Mouse (Mus musculus) adrenal gland, postnatal 25 days (tissue): ENCODE data around the gene Mef2c. TPM values are rescaled to one million over a fixed set of nuclear protein-coding genes. Genes with fewer than 3 reads are reported as not detected.
A peak's percentile ranks its signal among the peaks of the same experiment; 100 is the strongest.

Experiments used
- DNase-seq: peaks from one replicate; pipeline ENCODE4 v3.0.0; 2021; ENCODE audit warnings: mixed read lengths
- total RNA-seq: library from RNA; stranded (reverse); gene quantifications from 2 replicates; pipeline ENCODE4 v1.2.3, GENCODE M21; 2021

The Mef2c gene
- total RNA-seq, 1 experiment from 2014 or later: 58.2 TPM

DNA sequence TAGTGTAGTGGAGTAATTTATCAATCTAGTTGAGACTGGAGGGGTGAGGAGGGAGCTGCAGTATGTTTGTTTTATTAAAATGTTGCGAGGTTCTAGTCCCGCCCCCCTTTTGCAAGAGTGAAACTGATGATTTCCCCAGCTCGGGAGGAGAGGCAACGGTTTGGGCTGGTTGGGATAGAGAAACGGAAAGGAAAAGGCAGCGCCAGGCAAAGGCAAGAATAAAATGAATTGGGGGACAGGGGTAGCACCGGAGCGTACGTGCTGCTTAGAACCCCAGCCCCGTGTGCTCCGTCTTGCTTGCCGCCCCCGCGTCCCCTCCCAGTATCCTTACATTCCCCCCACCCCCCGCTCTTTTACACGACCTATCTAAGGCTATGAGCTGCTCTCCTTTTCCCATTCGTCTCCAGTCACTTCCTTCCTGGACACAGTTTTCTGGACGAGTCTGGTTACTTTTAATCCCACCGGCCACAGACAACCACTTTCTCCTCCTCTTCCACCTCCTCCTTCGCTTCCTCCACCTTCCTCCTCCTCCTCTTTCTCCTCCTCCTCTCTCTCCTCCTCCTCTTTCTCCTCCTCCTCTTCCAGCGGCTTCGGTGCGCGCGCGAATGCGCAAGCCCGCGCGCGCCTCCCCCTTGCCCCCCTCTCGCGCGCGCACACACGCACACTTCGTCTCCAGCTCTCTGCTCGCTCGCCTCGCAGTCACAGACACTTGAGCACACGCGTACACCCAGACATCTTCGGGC is 20.5 kb downstream of the Mef2c start:
- DNase-seq: peak; percentile 84

DNA sequence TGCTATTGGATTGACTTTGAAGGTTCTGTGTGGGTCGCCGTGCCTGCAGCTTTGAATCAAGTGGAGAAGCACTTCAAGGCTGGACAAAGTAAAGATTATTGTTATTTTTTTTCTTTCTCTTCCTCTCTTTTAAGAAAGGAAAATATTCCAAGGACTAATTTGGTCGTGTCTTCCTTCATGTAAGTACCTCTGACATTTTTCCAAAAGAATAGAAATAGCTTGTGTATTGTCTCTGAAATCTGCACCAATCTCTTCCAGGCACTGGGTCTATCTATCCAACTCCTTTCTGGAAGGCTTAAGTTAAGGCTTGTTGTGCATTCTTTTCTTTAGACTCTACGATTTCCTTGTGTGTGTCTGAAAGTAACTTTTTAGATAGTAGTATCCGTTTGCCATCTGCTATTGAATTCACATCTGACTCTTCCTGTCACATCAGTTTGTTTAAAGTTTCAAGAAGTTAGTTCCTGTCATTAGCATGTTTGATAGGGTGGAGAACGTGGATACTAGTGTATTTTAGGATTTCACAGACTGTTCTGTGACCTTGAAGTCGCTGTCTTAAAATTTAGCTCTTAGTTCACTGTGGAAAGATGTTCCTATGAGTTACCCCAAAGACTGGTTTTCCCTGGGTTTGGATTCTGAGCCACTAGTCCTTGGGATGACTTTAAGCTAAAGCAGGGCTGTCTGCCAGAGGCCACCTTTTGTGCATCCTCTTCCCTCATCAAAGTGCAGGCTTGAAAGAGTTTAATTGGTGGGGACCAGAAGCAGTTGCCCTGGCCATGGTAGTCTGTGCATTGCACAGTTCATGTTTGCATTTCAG is 21.3 kb downstream of the Mef2c start:
- no peak for DNase-seq

DNA sequence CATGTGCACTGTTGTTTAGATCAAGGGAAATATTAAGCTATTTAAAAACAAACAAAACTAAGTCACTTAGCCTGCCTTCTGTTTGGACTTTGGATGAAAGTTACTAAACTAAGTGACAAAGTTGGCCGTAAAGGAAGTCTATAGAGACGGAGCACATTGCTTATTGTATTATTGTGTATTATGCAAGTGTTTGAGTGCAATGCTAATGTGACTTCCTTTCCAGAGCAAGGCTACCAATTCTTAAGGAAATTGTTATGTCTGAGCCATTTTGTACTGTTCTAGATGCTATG is 21.8 kb downstream of the Mef2c start:
- DNase-seq: no peak

DNA sequence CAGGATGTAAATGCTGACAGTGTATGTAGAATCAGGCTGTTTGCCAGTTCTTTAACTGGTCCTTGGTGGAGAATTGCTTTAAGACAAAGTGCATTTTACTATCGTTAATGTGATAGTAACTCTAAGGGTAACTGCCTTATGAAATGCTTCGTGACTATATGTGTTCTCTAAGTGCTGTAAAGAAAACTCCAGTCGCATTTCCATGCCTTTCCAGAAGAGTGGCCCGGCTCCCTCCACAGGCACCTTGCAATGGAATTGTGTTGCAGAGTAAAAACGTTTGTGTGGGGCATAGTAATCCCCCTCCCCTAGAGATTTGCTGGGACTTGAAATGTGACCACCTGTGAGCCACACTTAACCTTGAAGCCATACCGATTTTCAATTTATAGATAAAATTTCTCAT is 22.2 kb downstream of the Mef2c start:
- no peak for DNase-seq

DNA sequence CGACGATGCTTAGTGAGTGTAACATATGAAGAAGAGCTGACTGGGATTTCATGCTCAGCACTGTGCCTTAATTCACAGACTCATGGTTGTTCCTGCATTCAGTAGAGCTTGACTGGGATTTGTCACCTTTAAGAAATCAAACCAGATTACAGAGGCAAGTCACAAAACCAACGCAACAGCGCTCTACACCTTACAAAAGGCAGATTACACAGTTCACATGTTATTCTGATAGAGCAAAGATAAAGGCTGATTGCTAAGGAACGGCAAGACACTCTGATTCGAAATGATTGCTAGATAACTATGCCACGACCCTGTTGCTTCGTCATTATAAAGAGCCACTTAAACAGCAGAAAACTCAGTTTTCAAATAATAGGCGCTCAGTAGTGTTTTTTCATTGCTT is 24.1 kb downstream of the Mef2c start:
- DNase-seq: no peak

DNA sequence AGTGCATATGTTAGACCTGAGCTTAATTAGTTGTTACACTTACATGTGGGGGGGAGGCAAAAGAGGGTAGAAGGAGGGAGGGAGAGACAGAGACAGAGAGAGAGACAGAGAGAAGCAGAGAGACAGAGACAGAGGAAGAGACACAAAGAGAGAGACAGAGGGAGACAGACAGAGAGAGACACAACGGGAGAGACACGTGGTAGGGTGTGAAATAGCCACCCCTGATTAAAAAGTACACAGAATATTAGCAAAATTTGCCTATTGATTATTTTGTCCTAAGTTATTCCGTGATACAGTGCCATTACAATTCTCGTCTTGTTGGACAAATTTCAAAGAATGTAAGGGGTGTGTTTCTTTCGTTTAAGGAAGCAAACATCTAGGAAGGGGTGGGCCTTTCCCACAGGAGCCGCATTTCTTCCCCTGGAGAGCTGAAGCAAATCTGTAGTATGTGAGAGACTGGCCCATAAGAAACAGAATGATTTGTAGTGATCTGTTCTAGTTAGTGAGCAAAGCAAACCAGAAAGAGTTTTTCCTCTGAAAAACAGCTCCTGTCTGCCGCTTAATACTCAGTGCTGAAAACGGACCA is 26.0 kb downstream of the Mef2c start:
- no peak for DNase-seq

DNA sequence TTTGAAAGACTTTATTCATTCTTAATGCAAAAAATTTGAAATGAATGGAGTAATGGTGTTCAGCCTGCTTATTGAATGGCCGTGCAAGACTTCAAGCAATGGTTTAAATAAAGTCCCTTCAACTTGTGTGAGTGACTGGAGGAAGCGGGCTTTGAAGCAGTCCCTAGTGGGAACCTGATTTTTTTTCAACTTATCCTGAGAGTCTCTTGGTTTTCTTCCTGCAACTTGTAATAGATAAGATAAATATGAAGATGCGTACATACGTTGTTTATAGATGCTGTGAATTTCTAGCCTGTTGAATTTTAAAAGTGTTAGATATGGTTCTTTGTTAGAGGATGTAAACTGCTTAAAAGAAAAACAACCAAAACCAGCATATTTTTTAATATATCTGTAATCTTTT is 27.1 kb downstream of the Mef2c start:
- no peak for DNase-seq

DNA sequence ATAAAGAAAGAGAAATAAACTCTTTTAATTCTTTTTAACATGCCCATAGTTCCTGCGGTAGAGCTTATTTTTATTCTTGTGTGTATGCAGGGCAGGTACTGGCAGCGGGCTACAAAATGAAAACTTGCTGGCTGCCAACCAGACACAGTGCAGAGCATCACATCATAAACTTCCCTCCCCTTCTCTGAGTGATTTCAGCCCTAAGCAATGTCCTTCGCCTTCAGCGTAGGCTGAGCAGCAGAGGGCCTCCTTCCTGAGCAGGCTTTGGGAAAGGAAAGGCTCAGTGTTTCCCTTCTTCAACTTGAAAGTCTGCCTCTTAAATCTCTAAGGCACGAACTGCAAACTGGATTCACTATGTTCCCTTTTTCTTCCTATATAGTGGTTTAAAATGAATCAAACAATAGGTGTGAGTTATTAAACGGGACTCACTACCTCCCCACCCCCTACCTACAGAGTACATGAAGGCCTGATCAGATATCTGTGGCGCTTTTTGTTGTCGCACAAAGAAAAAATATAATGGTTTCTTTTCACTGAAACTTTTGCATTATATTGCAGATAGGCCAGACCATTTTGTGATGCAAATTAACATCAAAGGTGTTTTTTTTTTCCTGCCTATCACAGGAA is 28.2 kb downstream of the Mef2c start:
- peak; percentile 51 for DNase-seq

DNA sequence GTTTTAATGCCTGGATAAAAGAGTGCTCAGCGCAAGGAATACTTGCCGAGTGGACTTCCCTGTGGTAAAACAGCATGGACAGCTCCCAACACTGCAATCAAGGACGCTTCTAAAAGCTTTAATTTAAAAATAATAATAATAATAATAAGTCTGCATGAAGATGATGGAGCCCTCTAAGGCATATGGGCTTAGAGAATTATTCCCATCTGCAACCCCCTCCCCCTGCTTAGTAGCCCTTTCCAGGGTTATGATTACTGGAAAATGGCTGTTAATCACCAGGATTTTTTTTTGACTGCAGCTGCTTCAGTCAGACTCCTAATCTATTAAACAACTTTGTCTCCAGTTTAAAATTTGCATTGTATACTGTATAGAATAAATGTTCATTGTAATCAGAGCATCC is 32.5 kb downstream of the Mef2c start:
- DNase-seq: no peak

DNA sequence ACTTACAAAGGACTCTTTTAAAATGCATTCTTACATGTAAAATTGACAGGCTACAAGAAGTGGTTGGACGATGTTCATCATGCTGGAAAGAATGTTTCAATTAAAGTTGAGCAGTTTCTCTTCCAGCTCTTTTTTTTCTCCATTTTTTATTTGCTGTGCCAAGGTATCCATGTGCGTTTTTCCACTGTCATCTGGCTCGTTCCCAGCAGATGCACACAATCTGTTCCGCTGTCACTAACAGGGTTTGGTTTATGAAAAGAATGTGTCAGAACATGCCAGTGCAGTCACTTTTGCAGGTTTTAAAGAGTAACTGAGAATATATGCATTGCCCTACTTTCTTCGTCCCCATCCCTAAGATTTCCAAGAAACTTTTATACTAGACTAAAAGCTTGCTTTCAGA is 33.3 kb downstream of the Mef2c start:
- DNase-seq: no peak

DNA sequence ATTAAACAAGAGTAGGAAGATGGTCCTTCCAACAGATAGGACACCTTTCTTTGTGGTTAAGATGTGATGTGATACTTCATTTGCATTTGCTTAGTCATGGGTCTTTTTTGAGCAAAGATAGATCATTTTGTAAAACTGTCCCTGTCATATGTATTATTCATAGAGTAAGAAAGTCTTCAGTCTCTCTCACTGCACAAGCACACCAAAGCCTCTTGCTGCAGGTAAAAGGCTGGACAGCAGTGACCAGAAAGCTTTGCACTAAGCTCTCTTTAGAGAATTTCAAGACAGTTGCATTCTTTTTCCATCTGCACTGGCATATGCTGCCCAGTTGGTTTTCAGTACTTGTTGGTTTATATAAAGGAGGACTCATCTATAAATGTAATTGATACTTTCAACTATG is 36.1 kb downstream of the Mef2c start:
- no peak for DNase-seq

DNA sequence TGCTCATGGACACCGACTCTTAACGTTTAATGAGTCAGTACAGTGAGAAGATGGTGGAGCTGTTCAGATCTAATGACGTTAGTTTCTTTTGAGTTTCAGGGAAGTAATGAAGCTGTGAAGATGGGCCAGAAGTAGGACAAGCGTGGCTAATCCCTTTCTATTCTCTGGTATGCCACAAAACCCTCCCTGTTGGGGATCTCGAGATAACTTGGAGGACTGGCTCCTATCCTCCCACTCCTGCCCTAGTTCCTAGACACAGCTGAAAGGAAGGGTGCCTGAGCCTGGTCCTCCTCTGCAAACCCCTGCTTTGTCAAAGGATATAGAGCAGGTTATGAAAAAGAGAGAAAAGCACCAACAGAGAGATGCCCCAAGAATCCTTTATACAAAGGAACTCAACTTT is 38.8 kb downstream of the Mef2c start:
- DNase-seq: no peak

DNA sequence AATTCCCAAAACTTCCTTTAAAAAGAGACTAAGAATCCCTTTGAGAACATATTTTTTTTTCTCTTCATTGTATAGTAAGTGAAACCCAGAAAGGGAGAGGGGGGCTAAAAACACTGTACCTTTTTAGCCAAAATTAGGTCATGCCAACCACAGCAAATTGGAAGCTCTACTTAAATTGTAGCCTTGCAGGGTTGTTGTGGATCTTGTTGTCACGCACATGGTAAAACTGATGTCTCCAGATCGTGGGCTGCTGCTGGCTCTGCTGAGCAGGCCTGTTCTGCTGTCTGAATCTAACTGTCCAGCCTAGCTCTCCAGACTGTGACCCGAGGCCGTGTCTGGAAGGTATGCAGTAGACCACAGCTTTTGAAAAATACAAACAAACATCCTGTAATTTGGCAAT is 40.9 kb downstream of the Mef2c start:
- DNase-seq: no peak

DNA sequence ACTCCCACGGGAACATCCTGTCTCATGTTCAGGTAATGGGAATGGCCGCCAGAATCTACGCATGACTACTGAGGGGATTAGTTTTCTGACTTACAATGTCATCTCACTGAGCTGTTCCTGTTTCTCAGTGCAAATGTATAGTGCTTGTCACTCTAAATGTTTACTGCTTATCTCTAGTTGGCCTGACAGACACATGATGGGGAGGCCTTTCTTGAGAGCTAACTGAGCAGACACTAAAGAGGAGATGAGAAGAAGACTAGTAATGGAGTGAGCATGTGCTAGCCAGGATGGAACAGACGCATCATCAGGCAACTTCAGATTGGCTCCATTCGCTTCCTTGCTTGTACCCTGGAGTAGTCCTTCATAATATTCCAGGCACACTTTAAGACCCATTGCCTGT is 43.0 kb downstream of the Mef2c start:
- no peak for DNase-seq

DNA sequence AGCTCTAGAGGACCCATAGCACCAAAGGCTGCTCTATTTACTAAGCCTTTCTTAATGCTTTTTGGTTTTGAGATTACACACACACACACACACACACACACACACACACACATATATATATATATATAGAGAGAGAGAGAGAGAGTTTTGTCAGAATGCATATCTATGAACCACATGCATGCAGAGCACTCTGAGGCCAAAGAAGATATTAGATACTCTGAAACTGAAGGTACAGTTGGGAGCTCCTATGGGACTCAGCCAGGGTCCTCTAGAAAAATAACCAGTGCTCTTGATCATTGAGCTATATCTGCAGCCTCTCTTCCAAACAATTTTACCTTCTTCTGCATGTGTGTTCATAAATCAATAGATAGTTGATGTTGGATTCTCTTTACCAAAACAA is 47.4 kb downstream of the Mef2c start:
- no peak for DNase-seq

DNA sequence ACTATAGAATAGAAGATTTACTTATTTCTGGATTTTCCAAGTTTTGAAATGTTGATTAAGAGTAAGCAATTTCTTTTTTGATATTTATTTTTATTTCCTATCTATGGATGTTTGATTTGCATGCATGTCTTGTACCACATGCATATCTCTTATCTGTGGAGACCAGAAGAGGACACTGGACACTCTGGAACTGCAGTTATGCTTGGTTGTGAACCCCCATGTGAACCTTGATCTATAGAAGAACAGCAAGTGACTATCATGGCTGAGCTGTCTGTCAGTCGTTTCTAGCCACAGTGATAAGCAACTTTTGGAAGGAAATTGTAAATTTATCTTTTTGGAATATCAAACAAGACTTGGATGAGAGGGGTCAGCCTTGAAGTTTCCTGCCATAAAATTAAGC is 48.2 kb downstream of the Mef2c start:
- no peak for DNase-seq

DNA sequence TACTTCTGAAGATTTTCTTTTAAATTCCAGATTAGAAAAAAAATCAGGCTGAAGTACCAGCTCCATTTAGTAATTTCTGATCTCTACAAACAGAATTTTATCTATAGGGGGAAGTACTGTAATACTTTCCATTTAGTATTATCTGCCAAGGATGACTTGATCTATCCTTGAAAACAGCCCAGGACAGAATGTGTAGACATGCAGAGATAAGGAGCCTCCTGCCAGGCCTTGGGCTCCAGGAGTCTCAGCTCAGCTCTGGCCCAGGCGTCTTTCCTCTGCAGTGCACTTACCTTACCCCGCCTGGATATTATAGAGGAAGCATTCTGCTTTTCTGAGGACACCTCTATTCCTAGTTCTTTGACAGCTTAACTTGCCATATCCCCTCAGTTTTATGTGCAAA is 59.4 kb downstream of the Mef2c start:
- DNase-seq: no peak

DNA sequence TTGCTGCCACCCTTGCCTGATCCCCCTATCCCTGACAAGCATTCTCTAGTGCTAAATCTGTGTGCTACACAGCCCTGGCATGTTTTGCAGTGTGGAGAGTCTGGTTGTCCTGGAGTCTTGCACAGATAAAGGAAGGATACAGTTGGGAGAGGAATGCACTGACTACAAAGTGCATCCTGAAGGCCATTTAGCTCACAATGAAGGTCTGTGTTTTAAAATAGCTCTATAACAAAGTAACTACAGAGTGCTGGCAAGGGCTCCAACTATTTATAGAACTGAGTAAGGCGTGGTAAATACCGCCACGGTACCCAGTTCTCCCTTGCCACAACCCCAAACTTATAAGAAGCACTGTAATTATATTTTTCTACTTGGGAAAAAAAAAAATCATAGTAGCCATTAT is 61.9 kb downstream of the Mef2c start:
- DNase-seq: no peak

DNA sequence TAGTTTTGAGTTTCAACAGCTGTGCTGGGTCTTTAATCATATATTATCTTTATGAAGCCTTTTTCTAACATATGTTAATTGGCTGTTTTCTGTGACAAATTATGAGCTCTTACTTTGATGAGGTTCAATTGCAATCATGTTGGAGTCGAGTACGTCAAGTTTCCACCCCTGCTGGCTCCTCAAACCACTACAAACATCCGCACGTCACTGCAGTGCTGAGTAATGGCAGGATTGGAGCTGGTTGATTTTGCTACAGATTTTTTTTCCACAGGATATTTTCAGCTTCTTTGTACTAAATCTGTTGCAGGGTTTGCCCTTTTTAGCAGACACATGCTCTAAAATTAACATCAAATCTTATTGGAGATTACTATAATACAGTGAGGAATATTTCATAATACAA is 62.3 kb downstream of the Mef2c start:
- DNase-seq: no peak

DNA sequence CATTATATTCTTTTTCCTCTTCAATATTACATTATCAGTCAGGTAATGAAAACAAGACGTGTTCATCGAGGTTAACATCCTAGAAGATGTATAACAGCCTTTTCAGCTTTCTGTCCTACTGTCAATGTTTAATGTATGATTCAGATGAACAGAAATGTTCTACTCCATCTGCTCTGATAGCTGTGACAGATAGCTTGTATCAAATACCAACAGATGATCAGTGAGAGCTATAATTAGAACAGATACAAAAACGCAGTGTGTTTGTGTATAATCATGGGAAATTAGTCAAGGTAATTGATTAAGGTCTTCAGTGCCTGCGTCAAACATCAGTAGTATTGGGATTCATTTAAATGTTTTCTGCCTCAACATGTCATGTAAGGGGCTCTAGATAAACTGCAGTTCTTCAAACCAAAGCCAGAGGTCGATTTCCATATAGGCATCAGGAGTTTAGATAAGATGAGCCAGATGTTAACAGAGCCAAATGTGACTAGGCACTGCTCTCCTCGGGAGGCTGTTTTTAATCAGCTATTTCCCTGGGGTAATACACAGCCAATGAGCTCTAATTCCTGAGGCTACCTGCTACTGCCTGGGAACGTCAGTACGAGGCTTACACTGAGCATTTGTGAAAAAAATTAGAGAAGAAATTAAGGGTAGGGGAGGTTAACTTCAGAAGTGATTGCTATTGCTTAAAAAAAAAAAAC is 63.1 kb downstream of the Mef2c start:
- no peak for DNase-seq

DNA sequence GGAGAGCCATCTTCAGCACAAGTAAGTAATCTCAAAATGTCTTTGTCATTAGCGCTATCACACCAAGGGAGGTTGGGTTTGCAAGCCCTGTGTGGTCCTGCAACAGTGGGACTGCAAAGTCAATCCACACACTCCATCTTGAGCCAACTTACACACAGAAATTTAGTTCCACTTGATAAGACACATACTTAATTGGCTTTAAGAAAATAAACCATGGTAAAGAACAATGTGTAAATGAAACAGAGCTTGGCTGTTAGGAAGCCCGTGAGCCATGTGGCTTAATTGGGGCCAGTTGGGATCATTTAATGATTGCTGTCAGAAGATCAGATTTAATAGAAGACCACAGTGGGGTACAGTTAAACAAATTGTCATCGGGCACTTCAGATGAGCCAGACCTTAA is 63.8 kb downstream of the Mef2c start:
- DNase-seq: no peak

DNA sequence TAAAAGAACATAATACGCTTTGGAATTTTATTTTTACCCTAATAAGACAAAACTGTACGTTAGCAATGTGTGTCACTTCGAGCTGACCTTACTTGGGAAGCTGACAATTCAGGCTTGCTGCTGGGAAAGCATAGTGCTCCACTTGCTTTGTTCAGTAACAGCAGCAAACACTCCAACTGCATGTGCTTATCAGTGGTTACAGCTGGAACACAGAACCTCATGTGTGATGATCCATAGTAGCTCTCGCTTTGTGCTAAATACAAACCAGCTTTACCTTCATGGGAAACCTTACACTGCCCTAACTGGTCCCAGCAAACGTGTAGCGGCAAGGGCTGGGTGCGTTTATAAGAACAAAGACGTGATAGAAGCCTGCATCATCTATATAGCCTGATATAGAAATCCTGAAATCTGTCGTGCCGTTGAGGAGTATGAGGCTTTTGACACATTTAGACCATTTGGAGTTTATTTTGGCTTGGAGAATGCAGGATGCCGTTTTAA is 65.0 kb downstream of the Mef2c start:
- no peak for DNase-seq
